In genomic region chr9:57769539-57770069, GRCm38 (mm10) we compare ENCODE assay signal across 11 mouse cellular contexts. TPM values are rescaled to one million over a fixed set of nuclear protein-coding genes. Genes with fewer than 3 reads are reported as not detected.
DNase-seq lines count a peak whose midpoint lies in the region; ATAC-seq and TF ChIP-seq lines count a peak whose summit lies in the region.
"Had no signal": no experiment of that assay in that cellular context is flagged by ENCODE, and none has a peak within 500 bp of the region (broad histone marks: within the 10 kb centered on the region; RNA-seq: fewer than 3 reads in every experiment).

No protein-coding gene starts in this region.

- DNase-seq in heart, adult 11 months = no peak
- peak; percentile 77 for DNase-seq in G1E (ENCODE audit: low spot score)
- peak; percentile 68 for DNase-seq in skeletal muscle tissue, adult 2 months (ENCODE audit: low read depth, low spot score)
- DNase-seq in adrenal gland, adult 18-20 months (ENCODE audit: low spot score in 2 of 2) = no peak
- DNase-seq in ovary, adult 18-20 months (ENCODE audit: low spot score) = no peak
- DNase-seq: lung, adult 2 months had no signal

- H3K4me2 ChIP-seq in heart, embryonic 12.5 days = peak overlapping the region; percentile 0; the same call in 1 of the 2 replicates
- no peak overlapping the region for H3K4me2 ChIP-seq in heart, embryonic 15.5 days
- H3K4me2 ChIP-seq in forebrain, embryonic 16.5 days (ENCODE audit: low read length) = no peak overlapping the region
- H3K4me2 ChIP-seq: hindbrain, embryonic 15.5 days had no signal

- ATAC-seq in heart, embryonic 12.5 days (ENCODE audit: insufficient number of reproducible peaks, low FRiP score) = peak; percentile 68
- ATAC-seq in G1E (ENCODE audit: extremely low read depth, insufficient number of reproducible peaks, low FRiP score, poor library complexity, severe bottlenecking) = peak; percentile 74
- no peak for ATAC-seq in heart, embryonic 15.5 days (replicated peaks; ENCODE audit: insufficient number of reproducible peaks, insufficient read depth, low FRiP score, low read depth)
- ATAC-seq in forebrain, embryonic 16.5 days = no peak

- H3K4me3 ChIP-seq in heart, embryonic 12.5 days = no peak overlapping the region
- peak overlapping the region; percentile 53; the same call in 1 of the 2 replicates for H3K4me3 ChIP-seq in G1E (ENCODE audit: low read depth, low read length)
- no peak overlapping the region for H3K4me3 ChIP-seq in heart, embryonic 15.5 days
- H3K4me3 ChIP-seq in forebrain, embryonic 16.5 days (replicated peaks; ENCODE audit: low read length) = no peak overlapping the region
- H3K4me3 ChIP-seq: hindbrain, embryonic 15.5 days; layer of hippocampus, adult 2 months had no signal

- no peaks in the 10 kb centered on the region for H3K36me3 ChIP-seq in heart, embryonic 12.5 days
- no peaks in the 10 kb centered on the region for H3K36me3 ChIP-seq in G1E (replicated peaks)
- H3K36me3 ChIP-seq in heart, embryonic 15.5 days = no peaks in the 10 kb centered on the region
- H3K36me3 ChIP-seq in forebrain, embryonic 16.5 days (ENCODE audit: control insufficient read depth, insufficient read depth) = no peaks in the 10 kb centered on the region
- H3K36me3 ChIP-seq: hindbrain, embryonic 15.5 days had no signal

- H3K9ac ChIP-seq in heart, embryonic 12.5 days = peak overlapping the region; percentile 27; the same call in 1 of the 2 replicates
- no peak overlapping the region for H3K9ac ChIP-seq in heart, embryonic 15.5 days
- no peak overlapping the region for H3K9ac ChIP-seq in forebrain, embryonic 16.5 days (replicated peaks; ENCODE audit: low read depth, low read length)
- H3K9ac ChIP-seq: hindbrain, embryonic 15.5 days had no signal

- peaks cover 57% of the 10 kb centered on the region for H3K4me1 ChIP-seq in heart, embryonic 12.5 days (replicated peaks)
- peaks cover 78% of the 10 kb centered on the region for H3K4me1 ChIP-seq in G1E (ENCODE audit: insufficient read depth, low read depth, low read length)
- peaks cover 40% of the 10 kb centered on the region for H3K4me1 ChIP-seq in heart, embryonic 15.5 days (replicated peaks)
- H3K4me1 ChIP-seq in forebrain, embryonic 16.5 days (replicated peaks; ENCODE audit: control insufficient read depth, insufficient read depth, low read length) = peaks cover 12% of the 10 kb centered on the region

- WGBS in heart, embryonic 12.5 days = 38% methylated on average over 2 of the region's 2 CpGs
- 35% methylated on average over 2 of the region's 2 CpGs for WGBS in heart, embryonic 15.5 days
- 76% methylated on average over 2 of the region's 2 CpGs for WGBS in forebrain, embryonic 16.5 days

- peak overlapping the region; percentile 86 for H3K27ac ChIP-seq in heart, embryonic 12.5 days (ENCODE audit: poor library complexity, severe bottlenecking)
- peak overlapping the region; percentile 76 for H3K27ac ChIP-seq in heart, embryonic 15.5 days
- no peak overlapping the region for H3K27ac ChIP-seq in forebrain, embryonic 16.5 days (ENCODE audit: low read length)
- H3K27ac ChIP-seq: hindbrain, embryonic 15.5 days; layer of hippocampus, adult 2 months had no signal

- no peak for TF ChIP-seq CTCF in G1E (IDR thresholded peaks at IDR 0.05; ENCODE audit: low read depth, low read length)

- no peaks in the 10 kb centered on the region for H3K9me3 ChIP-seq in heart, embryonic 12.5 days (replicated peaks)
- no peaks in the 10 kb centered on the region for H3K9me3 ChIP-seq in G1E (replicated peaks)
- no peaks in the 10 kb centered on the region for H3K9me3 ChIP-seq in heart, embryonic 15.5 days (replicated peaks)
- no peaks in the 10 kb centered on the region for H3K9me3 ChIP-seq in forebrain, embryonic 16.5 days (ENCODE audit: control insufficient read depth, low read length)
- H3K9me3 ChIP-seq: hindbrain, embryonic 15.5 days had no signal

- H3K27me3 ChIP-seq in heart, embryonic 12.5 days (replicated peaks) = no peaks in the 10 kb centered on the region
- no peaks in the 10 kb centered on the region; the same call in 1 of the 2 replicates for H3K27me3 ChIP-seq in G1E (ENCODE audit: insufficient read depth, low read length)
- H3K27me3 ChIP-seq in heart, embryonic 15.5 days = no peaks in the 10 kb centered on the region
- no peaks in the 10 kb centered on the region for H3K27me3 ChIP-seq in forebrain, embryonic 16.5 days (replicated peaks; ENCODE audit: control insufficient read depth, insufficient read depth, low read length)
- H3K27me3 ChIP-seq: hindbrain, embryonic 15.5 days had no signal

RNA-seq across cellular contexts. Expression of gene Clk3, which starts 3.9 kb away (rescaled TPM):
- polyA plus RNA-seq in heart, embryonic 12.5 days (2016; fragmentation: Nextera tagmentation; extraction: Ambion mirVana) = 67.0 and 68.1 TPM in 2 replicates
- total RNA-seq in G1E (2014; fragmentation: Nextera tagmentation) (95.9 and 119 TPM in 2 replicates), G1E (2017) (53.8 and 56.8 TPM in 2 replicates)
- polyA plus RNA-seq in G1E (2012) = 33.0 and 36.9 TPM in 2 replicates
- 48.5 and 65.2 TPM in 2 replicates for polyA plus RNA-seq in heart, embryonic 15.5 days (2015; fragmentation: Nextera tagmentation; extraction: Ambion mirVana)
- total RNA-seq in adrenal gland, adult 18-20 months (2021) = 10 to 100 TPM; 63.6 to 74.9 TPM
- 88.9 and 97.4 TPM in 2 replicates for polyA plus RNA-seq in forebrain, embryonic 16.5 days (2015; fragmentation: Nextera tagmentation; extraction: Ambion mirVana)

Comparison
In these comparisons a context has a peak if more than half of its experiments do, and no peak if none do; other contexts are left out.
1. ATAC-seq: peak in heart, embryonic 12.5 days (single experiment) and G1E (single experiment); none in heart, embryonic 15.5 days (single experiment) and forebrain, embryonic 16.5 days (single experiment).
2. DNase-seq: peak in G1E (single experiment) and skeletal muscle tissue, adult 2 months (single experiment); none in heart, adult 11 months (single experiment), adrenal gland, adult 18-20 months (0 of 2) and ovary, adult 18-20 months (single experiment).